Mouse (Mus musculus): ENCODE measurements around the gene Nup210.

GRCm38 (mm10) chr6:91097879-91098278 lies 18.8 kb downstream of the Nup210 start:
- no peak for TF ChIP-seq POLR2A (IDR thresholded peaks at IDR 0.05; ENCODE audit: low read depth, low read length)
- no peak for TF ChIP-seq CTCF (IDR thresholded peaks at IDR 0.05; ENCODE audit: extremely low read depth, insufficient read depth, insufficient read length, insufficient replicate concordance)
